Mouse (Mus musculus) liver, embryonic 16.5 days (tissue): ENCODE measurements around the gene Tmprss9. TPM values are rescaled to one million over a fixed set of nuclear protein-coding genes. Genes with fewer than 3 reads are reported as not detected.

ENCODE experiments used
- ATAC-seq: fragments of 200-750 bp; cut with Nextera tagmentation; 2 replicates; pipeline ENCODE4 v1.8.0; 2017; ENCODE audit warnings: low read depth, mild to moderate bottlenecking, moderate number of reproducible peaks, moderate library complexity
- H3K27ac ChIP-seq: fragments of 300-500 bp; sonication (generic); 2 replicates; pipeline ENCODE4 v1.5.1; 2014; ENCODE audit warnings: mild to moderate bottlenecking, low read length
- H3K27me3 ChIP-seq: fragments of 300-500 bp; sonication (generic); 2 replicates; pipeline ENCODE4 v1.6.1; 2014; ENCODE audit warnings: low read depth, low read length, mixed read lengths; ENCODE audit not compliant: control insufficient read depth, insufficient read depth
- H3K36me3 ChIP-seq: fragments of 300-500 bp; sonication (generic); 2 replicates; pipeline ENCODE4 v1.6.1; 2014; ENCODE audit warnings: mild to moderate bottlenecking; ENCODE audit not compliant: control insufficient read depth, insufficient read depth
- H3K4me1 ChIP-seq: fragments of 300-500 bp; sonication (generic); 2 replicates; pipeline ENCODE4 v1.6.1; 2014; ENCODE audit warnings: low read depth, low read length, mixed read lengths; ENCODE audit not compliant: control insufficient read depth
- H3K4me2 ChIP-seq: fragments of 300-500 bp; sonication (generic); 2 replicates; pipeline ENCODE4 v1.6.1; 2014; ENCODE audit warnings: low read depth, low read length, mixed read lengths
- H3K4me3 ChIP-seq: fragments of 300-500 bp; sonication (generic); 2 replicates; pipeline ENCODE4 v1.5.1; 2014; ENCODE audit warnings: low read depth, mild to moderate bottlenecking, low read length
- H3K9ac ChIP-seq: fragments of 300-500 bp; sonication (generic); 2 replicates; pipeline ENCODE4 v1.6.1; 2014; ENCODE audit warnings: low read depth, low read length
- H3K9me3 ChIP-seq: fragments of 300-500 bp; sonication (generic); replicated peaks from 2 replicates; pipeline ENCODE4 v1.6.1; 2016; ENCODE audit warnings: low read length; ENCODE audit not compliant: control insufficient read depth
- WGBS: fragments of 180-500 bp; shearing (Covaris S2); extraction: QIAGEN DNeasy Blood & Tissue Kit; methylation state at CpG from one replicate; pipeline ENCODE4 v1.1.7; 2014; ENCODE audit not compliant: insufficient replicate concordance; 5-methylcytosine and 5-hydroxymethylcytosine counted together
- polyA plus RNA-seq: library from polyadenylated mRNA; unstranded; fragments of >200 nt; fragmentation: Nextera tagmentation; extraction: Ambion mirVana; gene quantifications from 2 replicates; pipeline ENCODE4 v1.2.1, GENCODE M21; 2015

Tmprss9 gene
- polyA plus RNA-seq, 1 experiment from 2014 or later = 0.04 TPM

GRCm38 (mm10) chr10:80913364-80914011 lies 41.8 kb downstream of the Tmprss9 start:
- no peak for ATAC-seq
- no peaks in the 10 kb centered on the region for H3K36me3 ChIP-seq
- no peak overlapping the region for H3K4me2 ChIP-seq
- H3K4me1 ChIP-seq = peaks cover 36% of the 10 kb centered on the region
- H3K27me3 ChIP-seq = peaks cover 8% of the 10 kb centered on the region
- no peaks in the 10 kb centered on the region for H3K9me3 ChIP-seq
- no peak overlapping the region for H3K27ac ChIP-seq
- H3K9ac ChIP-seq = no peak overlapping the region
- H3K4me3 ChIP-seq = no peak overlapping the region
- WGBS = 75% methylated on average over 7 of the region's 8 CpGs

DNA sequence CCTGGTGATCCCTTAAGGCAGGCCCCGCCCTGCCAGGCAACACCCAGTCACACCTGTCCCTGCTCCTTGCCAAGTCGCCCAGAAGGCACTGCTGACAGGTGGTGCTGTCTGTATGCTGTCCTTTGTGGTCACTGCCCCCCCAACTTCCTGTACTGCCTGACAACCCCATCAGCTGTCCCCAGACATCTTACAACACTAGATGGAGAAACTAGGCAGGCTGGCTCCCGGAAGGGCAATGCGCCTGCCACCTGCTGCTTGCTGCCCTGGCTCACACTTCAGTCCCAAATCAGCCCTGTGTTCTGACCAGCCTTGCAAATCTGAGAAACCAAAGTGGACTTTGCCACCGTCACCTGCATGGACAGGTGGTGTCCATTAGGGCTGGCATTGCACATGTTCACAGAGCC lies 42.6 kb downstream of the Tmprss9 start:
- Histone ChIP-seq H3K4me2 (no peak overlapping the region), H3K36me3 (no peaks in the 10 kb centered on the region), H3K27ac (no peak overlapping the region), H3K9me3 (no peaks in the 10 kb centered on the region), H3K27me3 (peaks cover 8% of the 10 kb centered on the region), H3K4me1 (peaks cover 38% of the 10 kb centered on the region), H3K4me3 (no peak overlapping the region), H3K9ac (no peak overlapping the region)
- ATAC-seq = no peak
- WGBS = 76% methylated on average over 5 of the region's 5 CpGs

DNA sequence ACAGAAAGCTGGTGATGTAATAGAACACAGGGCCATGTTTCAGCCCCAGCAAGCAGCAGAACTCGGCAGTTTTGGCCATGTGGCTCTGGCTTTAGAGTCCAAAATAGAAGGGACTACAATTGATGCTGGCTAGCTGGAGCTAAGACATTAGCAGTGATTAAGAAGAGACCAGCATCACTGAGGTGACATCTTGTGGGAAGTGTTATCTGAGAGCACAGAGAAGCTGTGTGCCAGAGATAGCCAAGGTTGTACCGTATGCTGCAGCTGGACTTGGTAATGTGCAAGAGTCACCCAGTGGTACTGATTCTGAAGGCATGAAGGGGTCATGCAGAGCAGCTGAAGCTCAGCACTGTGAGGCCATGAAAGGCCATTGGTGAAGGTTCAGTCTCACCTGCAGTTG lies 43.6 kb downstream of the Tmprss9 start:
- ATAC-seq = no peak
- H3K4me1 ChIP-seq = peaks cover 38% of the 10 kb centered on the region
- H3K27ac ChIP-seq = no peak overlapping the region
- no peaks in the 10 kb centered on the region for H3K36me3 ChIP-seq
- H3K27me3 ChIP-seq = peaks cover 8% of the 10 kb centered on the region
- no peak overlapping the region for H3K9ac ChIP-seq
- WGBS = 24% methylated on average over 2 of the region's 2 CpGs
- H3K9me3 ChIP-seq = no peaks in the 10 kb centered on the region
- H3K4me2 ChIP-seq = no peak overlapping the region
- H3K4me3 ChIP-seq = no peak overlapping the region

DNA sequence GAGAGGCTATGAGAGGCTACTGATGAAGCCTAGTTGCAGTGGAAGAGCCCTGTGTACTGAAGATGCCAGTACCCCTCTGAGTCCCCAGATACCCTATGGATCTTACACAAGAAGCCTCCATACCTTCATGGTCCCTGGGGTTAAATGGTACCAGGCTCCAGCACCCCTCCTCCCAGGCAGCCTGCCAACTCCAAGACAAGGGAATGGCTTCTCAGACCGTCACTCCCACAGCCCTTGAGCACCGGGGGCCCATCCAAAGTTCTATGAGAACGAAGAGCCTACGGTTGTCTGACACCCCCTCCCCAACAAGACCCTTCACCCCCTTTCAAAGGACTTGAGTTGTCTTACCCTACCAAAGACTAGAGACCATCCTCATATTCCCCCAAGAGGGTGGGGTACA lies 44.1 kb downstream of the Tmprss9 start:
- Histone ChIP-seq H3K9me3 (no peaks in the 10 kb centered on the region), H3K27ac (no peak overlapping the region), H3K4me1 (peaks cover 38% of the 10 kb centered on the region), H3K4me3 (no peak overlapping the region), H3K36me3 (no peaks in the 10 kb centered on the region), H3K4me2 (no peak overlapping the region), H3K9ac (no peak overlapping the region), H3K27me3 (peaks cover 8% of the 10 kb centered on the region)
- ATAC-seq = no peak
- WGBS = 76% methylated on average over 4 of the region's 4 CpGs

DNA sequence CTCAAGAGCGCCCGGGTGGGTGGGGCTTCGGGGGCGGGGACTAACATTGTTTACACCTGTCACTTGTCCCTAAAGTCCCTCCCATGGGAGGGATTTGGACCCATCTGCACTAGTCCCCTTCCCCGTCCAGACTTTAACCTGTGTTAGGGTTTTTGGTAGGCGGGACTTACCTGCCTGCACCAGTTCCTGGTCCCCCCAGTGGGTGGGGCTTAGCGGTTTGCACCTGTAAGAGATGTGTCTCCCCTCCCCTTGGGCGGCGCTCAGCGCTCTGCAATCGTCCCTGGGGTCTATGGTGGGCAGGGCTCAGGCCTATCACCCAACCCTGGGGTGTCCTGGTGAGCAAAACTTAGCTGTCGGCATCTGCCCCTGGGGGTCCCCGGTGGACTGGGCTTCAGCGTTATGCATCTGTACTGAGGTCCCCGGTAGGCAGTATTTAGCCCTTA lies 45.7 kb downstream of the Tmprss9 start:
- H3K4me3 ChIP-seq = peak overlapping the region; percentile 69
- peaks cover 8% of the 10 kb centered on the region for H3K27me3 ChIP-seq
- peak; percentile 37 for ATAC-seq
- H3K4me1 ChIP-seq = peaks cover 38% of the 10 kb centered on the region
- H3K4me2 ChIP-seq = peak overlapping the region; percentile 78
- 2% methylated on average over 15 of the region's 15 CpGs for WGBS
- H3K9me3 ChIP-seq = no peaks in the 10 kb centered on the region
- no peaks in the 10 kb centered on the region for H3K36me3 ChIP-seq
- peak overlapping the region; percentile 40 for H3K27ac ChIP-seq
- peak overlapping the region; percentile 70 for H3K9ac ChIP-seq

DNA sequence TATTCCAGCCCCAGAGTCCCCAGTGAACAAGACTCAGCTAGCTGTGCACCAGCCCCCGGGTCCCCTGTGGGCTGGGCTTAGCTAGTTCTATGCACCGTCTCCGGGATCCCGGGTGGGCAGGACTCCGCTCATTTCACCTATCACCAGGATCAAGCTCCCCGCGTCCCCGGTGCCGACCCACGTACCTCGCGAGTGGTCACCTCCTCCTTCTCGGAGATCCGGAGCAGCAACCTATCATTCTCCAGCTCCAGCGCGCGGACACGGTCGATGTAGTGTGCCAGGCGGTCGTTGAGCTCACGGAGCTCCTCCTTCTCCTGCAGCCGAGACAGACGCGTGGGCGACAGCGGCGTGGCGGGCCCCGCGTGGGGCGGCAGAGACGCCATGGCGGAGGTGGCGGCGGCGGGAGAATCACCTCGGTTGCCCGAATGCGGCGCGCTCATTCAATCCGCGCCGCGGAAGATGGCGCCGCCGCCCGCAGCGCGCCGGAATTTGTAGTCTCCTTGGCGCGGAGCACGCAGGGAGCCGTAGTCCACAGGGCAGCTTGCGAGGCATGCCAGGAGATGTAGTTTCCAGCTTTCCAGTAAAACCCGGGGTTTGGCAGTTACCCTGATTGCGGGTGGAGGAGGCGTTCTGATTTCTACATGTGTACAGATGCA lies 46.3 kb downstream of the Tmprss9 start, which contains the start of gene Lmnb2:
TSS of gene Lmnb2 (minus strand) at position 467 of the 656 bp plus-strand sequence.
- H3K4me1 ChIP-seq = peaks cover 38% of the 10 kb centered on the region
- peaks cover 8% of the 10 kb centered on the region for H3K27me3 ChIP-seq
- ATAC-seq = peak; percentile 37; the same call in 1 of the 2 replicates
- H3K9me3 ChIP-seq = no peaks in the 10 kb centered on the region
- WGBS = under 1% methylated on average over 50 of the region's 61 CpGs
- H3K9ac ChIP-seq = peak within 1 kb of the TSS; percentile 70
- H3K4me3 ChIP-seq = peak within 1 kb of the TSS; percentile 69
- H3K27ac ChIP-seq = peak within 1 kb of the TSS; percentile 40
- H3K4me2 ChIP-seq = peak within 1 kb of the TSS; percentile 78
- H3K36me3 ChIP-seq = no peaks in the 10 kb centered on the region

DNA sequence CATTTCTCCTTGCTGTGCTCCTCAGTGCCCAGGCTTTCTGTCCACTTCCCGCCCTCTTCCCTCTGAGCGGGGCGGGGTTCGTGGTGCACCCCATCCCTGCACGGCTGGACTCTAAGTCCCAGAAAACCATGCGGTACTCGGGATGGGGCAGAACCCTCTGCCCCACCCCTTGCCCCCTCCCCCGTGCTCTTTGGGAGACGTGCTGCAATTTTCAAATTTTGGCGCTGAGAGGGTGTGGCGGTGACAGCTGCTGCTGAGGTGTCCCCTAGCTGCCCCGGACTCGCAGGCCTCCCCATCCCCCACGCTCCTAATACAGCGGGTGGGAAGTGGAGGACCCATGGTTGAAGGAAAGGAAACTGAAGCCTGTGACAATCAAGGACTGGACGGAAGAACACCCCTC lies 50.3 kb downstream of the Tmprss9 start:
- Histone ChIP-seq H3K4me2 (peak overlapping the region; percentile 48), H3K36me3 (no peaks in the 10 kb centered on the region), H3K4me1 (peaks cover 10% of the 10 kb centered on the region), H3K4me3 (peak overlapping the region; percentile 25), H3K27me3 (peaks cover 8% of the 10 kb centered on the region), H3K9me3 (no peaks in the 10 kb centered on the region), H3K9ac (peak overlapping the region; percentile 14), H3K27ac (0 out of 2 replicates have a peak overlapping the region, but pooled peaks have one; percentile 11)
- ATAC-seq = peak; percentile 47
- 6% methylated on average over 16 of the region's 16 CpGs for WGBS

- ATAC-seq = no peak
- Histone ChIP-seq H3K9me3 (no peaks in the 10 kb centered on the region), H3K9ac (no peak overlapping the region), H3K4me3 (no peak overlapping the region), H3K4me2 (no peak overlapping the region), H3K27ac (no peak overlapping the region), H3K27me3 (peaks cover 18% of the 10 kb centered on the region), H3K36me3 (no peaks in the 10 kb centered on the region), H3K4me1 (peaks cover 18% of the 10 kb centered on the region)
- 42% methylated on average over 3 of the region's 3 CpGs for WGBS
Observed at GRCm38 (mm10) chr10:80925472-80925871, 53.8 kb downstream of the Tmprss9 start.
